Mouse (Mus musculus) small intestine, adult 2 months (tissue): ENCODE measurements at regions not wholly inside any gene's neighbourhood (a gene's known extent, or its start where the extent isn't known, plus 50 kb on each side); places are given as distances from the start of the nearest gene placed in this dataset.

Experiments used
- CTCF ChIP-seq: fragments of 200-500 bp; IDR thresholded peaks from 2 replicates; pipeline ENCODE4 v1.5.1; 2012; ENCODE audit warnings: low read depth, mild to moderate bottlenecking, control low read depth, inconsistent platforms, low read length, moderate library complexity, mixed read lengths; ENCODE audit not compliant: insufficient replicate concordance, insufficient read length; ENCODE audit errors: extremely low read depth
- POLR2A ChIP-seq: fragments of 200-500 bp; IDR thresholded peaks from 2 replicates; pipeline ENCODE4 v1.6.1; 2012; ENCODE audit warnings: low read depth, mild to moderate bottlenecking, control low read depth, inconsistent platforms, low read length, moderate library complexity

GRCm38 (mm10) chr5:148747549-148747948 is 181.6 kb downstream of the Katnal1 start:
- no peak for TF ChIP-seq CTCF
- TF ChIP-seq POLR2A: no peak
